Mouse (Mus musculus): ENCODE results near the gene Ablim2.

GRCm38 (mm10) chr5:35892363-35892762, 134.7 kb downstream of the Ablim2 start:
- TF ChIP-seq CTCF (IDR thresholded peaks at IDR 0.05; ENCODE audit: low read depth), result no peak
- no peak for TF ChIP-seq EP300 (IDR thresholded peaks at IDR 0.05; ENCODE audit: low read depth)

All from liver, embryonic 14.5 days (tissue).